Mouse (Mus musculus): ENCODE measurements around the gene Lyz1. TPM values are rescaled to one million over a fixed set of nuclear protein-coding genes. Genes with fewer than 3 reads are reported as not detected.
"Not testable (repeated sequence)": the region's sequence is repeated elsewhere in the genome, so short reads cannot be mapped to it uniquely, and the experiment has no call there.

The Lyz1 gene
- polyA plus RNA-seq, 1 experiment from 2014 or later = 2.3 TPM

GRCm38 (mm10) chr10:117284578-117285520 lies 7.8 kb downstream of the Lyz1 start:
- H3K27ac ChIP-seq = 0 out of 2 replicates have a peak overlapping the region, but pooled peaks have one; percentile 52
- no peaks in the 10 kb centered on the region for H3K9me3 ChIP-seq
- peaks cover 18% of the 10 kb centered on the region; the same call in 1 of the 2 replicates for H3K27me3 ChIP-seq (ENCODE audit: insufficient read depth, poor library complexity, severe bottlenecking)
- H3K36me3 ChIP-seq = no peaks in the 10 kb centered on the region
- peaks cover 21% of the 10 kb centered on the region for H3K4me1 ChIP-seq
- WGBS = 53% methylated on average over 10 of the region's 10 CpGs
- no peak for DNase-seq (ENCODE audit: low spot score)
- H3K4me3 ChIP-seq = no peak overlapping the region

GRCm38 (mm10) chr10:117283871-117284577 lies 8.6 kb downstream of the Lyz1 start:
- Histone ChIP-seq H3K9me3 (no peaks in the 10 kb centered on the region), H3K36me3 (no peaks in the 10 kb centered on the region), H3K27me3 (ENCODE audit: insufficient read depth, poor library complexity, severe bottlenecking) (peaks cover 18% of the 10 kb centered on the region; the same call in 1 of the 2 replicates), H3K27ac (no peak overlapping the region), H3K4me1 (peaks cover 21% of the 10 kb centered on the region), H3K4me3 (no peak overlapping the region)
- WGBS = 81% methylated on average over 7 of the region's 7 CpGs
- no peak for DNase-seq (ENCODE audit: low spot score)

DNA sequence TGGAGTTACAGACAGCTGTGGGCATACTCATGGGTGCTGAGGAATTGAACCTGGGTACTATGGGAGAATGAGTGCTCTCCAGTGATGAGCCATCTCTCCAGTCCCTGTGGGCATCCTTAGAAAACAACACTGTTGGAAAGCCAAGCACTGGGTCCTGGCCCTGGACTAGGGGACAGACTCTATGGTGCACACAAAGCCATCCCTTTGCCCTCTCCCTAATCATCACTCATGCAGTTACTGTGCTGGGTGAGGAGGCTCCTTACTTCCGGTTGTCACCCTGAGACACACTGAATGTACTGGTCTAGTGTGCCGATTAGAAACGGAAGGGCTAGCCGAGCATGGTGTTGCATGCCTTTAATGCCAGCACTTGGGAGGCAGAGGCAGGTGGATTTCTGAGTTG lies 9.5 kb downstream of the Lyz1 start:
- WGBS = 83% methylated on average over 4 of the region's 4 CpGs
- not testable (repeated sequence) for H3K9me3 ChIP-seq; H3K36me3 ChIP-seq; H3K27ac ChIP-seq; DNase-seq (ENCODE audit: low spot score); H3K4me3 ChIP-seq
- Histone ChIP-seq H3K27me3 (ENCODE audit: insufficient read depth, poor library complexity, severe bottlenecking) (peaks cover 18% of the 10 kb centered on the region; the same call in 1 of the 2 replicates), H3K4me1 (peaks cover 15% of the 10 kb centered on the region)

DNA sequence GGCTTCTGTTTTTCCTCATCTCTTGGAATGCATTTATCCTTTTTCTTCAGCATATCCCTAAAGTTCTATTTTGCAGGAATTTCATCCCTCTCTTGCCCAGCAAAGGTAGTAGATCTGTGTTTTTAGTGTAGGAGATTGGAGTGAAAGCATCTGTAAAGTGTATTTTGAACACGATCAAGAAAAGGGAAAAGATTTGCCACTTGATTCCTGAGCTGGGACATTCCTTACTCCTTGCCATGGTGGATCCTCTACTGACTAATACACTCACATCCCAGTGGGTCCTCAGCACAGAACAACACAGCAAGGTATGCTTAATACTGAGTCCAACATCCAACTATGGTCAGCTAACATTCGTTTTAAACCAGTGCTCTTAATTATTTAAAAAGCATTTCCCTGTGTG lies 10.1 kb downstream of the Lyz1 start:
- no peak overlapping the region for H3K27ac ChIP-seq
- no peak for DNase-seq (ENCODE audit: low spot score)
- 75% methylated on average over 2 of the region's 2 CpGs for WGBS
- peaks cover 18% of the 10 kb centered on the region; the same call in 1 of the 2 replicates for H3K27me3 ChIP-seq (ENCODE audit: insufficient read depth, poor library complexity, severe bottlenecking)
- H3K4me1 ChIP-seq = peaks cover 14% of the 10 kb centered on the region
- H3K4me3 ChIP-seq = no peak overlapping the region
- H3K36me3 ChIP-seq = no peaks in the 10 kb centered on the region
- H3K9me3 ChIP-seq = no peaks in the 10 kb centered on the region

DNA sequence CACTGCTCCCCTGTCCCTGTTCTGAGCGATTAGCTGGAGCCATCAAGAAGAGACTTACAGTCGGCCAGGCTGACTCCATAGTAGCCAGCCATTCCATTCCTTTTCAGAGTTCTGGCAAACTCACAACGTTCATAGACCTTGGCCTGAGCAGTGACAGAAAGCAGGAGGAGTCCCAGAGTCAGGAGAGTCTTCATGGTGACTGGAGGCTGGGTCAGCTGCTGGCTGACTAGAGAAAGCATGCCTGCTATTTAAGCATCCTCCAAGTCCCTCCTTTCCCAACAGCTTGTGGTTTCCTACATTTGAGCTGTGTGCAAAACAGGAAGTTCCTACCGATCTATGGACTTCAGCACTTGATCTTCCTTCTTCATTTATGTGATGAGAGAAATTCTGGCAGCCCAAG lies 10.6 kb downstream of the Lyz1 start, which contains the start of gene Lyz2:
Gene Lyz2, minus strand, starts transcription at position 273 of the 400 bp plus-strand sequence.
- H3K27ac ChIP-seq = no peak within 1 kb of the TSS; the same call in 1 of the 2 replicates
- H3K9me3 ChIP-seq = no peaks in the 10 kb centered on the region
- no peaks in the 10 kb centered on the region for H3K36me3 ChIP-seq
- DNase-seq (ENCODE audit: low spot score) = no peak
- peaks cover 14% of the 10 kb centered on the region for H3K4me1 ChIP-seq
- peaks cover 18% of the 10 kb centered on the region; the same call in 1 of the 2 replicates for H3K27me3 ChIP-seq (ENCODE audit: insufficient read depth, poor library complexity, severe bottlenecking)
- WGBS = 43% methylated on average over 4 of the region's 4 CpGs
- H3K4me3 ChIP-seq = no peak within 1 kb of the TSS

DNA sequence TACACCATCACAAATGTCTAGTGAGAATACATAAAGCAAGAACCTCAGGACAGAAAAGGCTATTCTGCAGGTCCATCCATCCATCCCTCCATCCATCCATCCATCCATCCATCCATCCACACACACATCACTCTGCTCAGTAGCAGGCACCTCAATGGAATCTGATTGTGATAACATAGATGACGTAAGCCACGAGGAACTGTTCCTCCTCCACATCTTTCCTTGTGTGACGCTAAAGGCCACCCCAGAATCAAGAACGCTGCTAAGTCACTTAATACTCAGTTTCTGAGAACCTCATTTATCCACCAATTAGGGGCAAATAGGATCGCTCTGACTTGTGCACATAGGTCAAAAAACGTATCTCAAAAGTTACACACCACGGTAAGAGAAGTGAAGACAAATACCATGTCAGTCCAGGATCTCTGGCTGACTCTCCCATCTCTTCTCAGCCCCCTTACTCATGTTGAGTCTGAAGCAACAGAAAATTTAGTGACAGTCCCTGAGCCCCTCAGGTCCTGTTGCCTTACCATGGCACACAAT lies 11.2 kb downstream of the Lyz1 start:
- 72% methylated on average over 7 of the region's 7 CpGs for WGBS
- Histone ChIP-seq H3K4me1 (peaks cover 14% of the 10 kb centered on the region), H3K27ac (no peak overlapping the region; the same call in 1 of the 2 replicates), H3K27me3 (ENCODE audit: insufficient read depth, poor library complexity, severe bottlenecking) (peaks cover 18% of the 10 kb centered on the region; the same call in 1 of the 2 replicates), H3K36me3 (no peaks in the 10 kb centered on the region), H3K4me3 (no peak overlapping the region), H3K9me3 (no peaks in the 10 kb centered on the region)
- DNase-seq (ENCODE audit: low spot score) = no peak

DNA sequence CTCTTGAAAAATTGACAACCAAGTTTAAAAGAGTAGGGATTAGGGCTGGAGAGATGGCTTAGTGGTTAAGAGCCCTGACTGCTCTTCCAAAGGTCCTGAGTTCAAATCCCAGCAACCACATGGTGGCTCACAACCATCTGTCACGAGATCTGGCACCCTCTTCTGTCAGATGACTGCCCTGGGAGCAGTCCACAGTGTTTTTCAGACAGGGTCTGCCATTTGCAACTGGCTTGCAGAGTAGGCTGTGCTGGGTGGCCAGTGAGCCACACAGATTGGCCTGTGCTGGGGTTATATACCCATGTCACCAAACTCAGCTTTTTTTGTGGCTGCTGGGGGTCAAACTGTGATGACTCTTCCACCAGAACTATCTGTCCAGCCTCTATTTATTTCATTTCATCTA lies 12.7 kb downstream of the Lyz1 start:
- H3K4me3 ChIP-seq = no peak overlapping the region
- peaks cover 13% of the 10 kb centered on the region for H3K4me1 ChIP-seq
- H3K27ac ChIP-seq = 0 out of 2 replicates have a peak overlapping the region, but pooled peaks have one; percentile 19
- no peaks in the 10 kb centered on the region for H3K36me3 ChIP-seq
- DNase-seq (ENCODE audit: low spot score) = no peak
- 61% methylated on average over 1 of the region's 1 CpGs for WGBS
- no peaks in the 10 kb centered on the region for H3K9me3 ChIP-seq
- peaks cover 18% of the 10 kb centered on the region; the same call in 1 of the 2 replicates for H3K27me3 ChIP-seq (ENCODE audit: insufficient read depth, poor library complexity, severe bottlenecking)

GRCm38 (mm10) chr10:117278510-117278909 lies 14.2 kb downstream of the Lyz1 start:
- H3K4me1 ChIP-seq = peaks cover 13% of the 10 kb centered on the region
- not testable (repeated sequence) for H3K4me3 ChIP-seq; H3K9me3 ChIP-seq; H3K36me3 ChIP-seq; DNase-seq (ENCODE audit: low spot score)
- WGBS = 23% methylated on average over 2 of the region's 2 CpGs
- H3K27ac ChIP-seq = 0 out of 2 replicates have a peak overlapping the region, but pooled peaks have one; percentile 38
- H3K27me3 ChIP-seq (ENCODE audit: insufficient read depth, poor library complexity, severe bottlenecking) = peaks cover 25% of the 10 kb centered on the region; the same call in 1 of the 2 replicates

GRCm38 (mm10) chr10:117277779-117278178 lies 14.9 kb downstream of the Lyz1 start:
- not testable (repeated sequence) for H3K27ac ChIP-seq; H3K9me3 ChIP-seq; H3K4me3 ChIP-seq; H3K36me3 ChIP-seq; DNase-seq (ENCODE audit: low spot score)
- H3K27me3 ChIP-seq (ENCODE audit: insufficient read depth, poor library complexity, severe bottlenecking) = peaks cover 27% of the 10 kb centered on the region; the same call in 1 of the 2 replicates
- 80% methylated on average over 9 of the region's 9 CpGs for WGBS
- peaks cover 15% of the 10 kb centered on the region for H3K4me1 ChIP-seq

DNA sequence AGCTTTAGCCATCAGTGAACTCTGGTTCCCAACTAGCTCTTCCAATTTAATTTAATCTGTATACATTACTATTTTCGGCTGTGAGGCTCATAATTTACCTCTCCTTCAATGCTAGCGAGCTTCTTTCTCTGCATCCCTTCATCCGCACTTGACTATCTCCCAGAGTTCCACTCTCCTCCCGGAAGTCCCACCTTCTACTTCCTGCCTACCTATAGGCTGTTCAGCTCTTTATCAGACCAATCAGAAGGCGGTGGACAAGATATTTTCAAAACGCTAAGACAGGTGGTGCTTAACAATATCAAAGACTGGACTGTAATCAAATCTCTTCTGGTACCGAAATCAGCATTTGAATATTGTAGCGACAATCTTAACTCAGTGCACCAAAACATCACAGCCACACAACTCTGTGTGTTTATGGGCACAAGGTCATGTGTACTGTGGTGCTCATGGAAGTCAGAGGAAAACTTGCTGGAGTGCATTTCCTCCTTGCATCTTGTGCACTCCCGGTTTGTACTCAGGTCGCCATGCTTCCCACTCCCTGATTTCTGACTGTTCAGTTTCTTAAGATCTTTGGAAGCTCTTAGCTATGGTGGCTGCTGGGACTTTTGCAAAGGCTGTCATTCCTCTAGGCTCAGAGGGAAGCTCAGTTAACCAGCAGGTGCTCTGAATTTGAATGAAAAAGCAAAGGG lies 16.8 kb downstream of the Lyz1 start:
- no peaks in the 10 kb centered on the region for H3K9me3 ChIP-seq
- whole genome bisulfite sequencing = 75% methylated on average over 10 of the region's 10 CpGs
- DNase-seq (ENCODE audit: low spot score) = no peak

GRCm38 (mm10) chr10:117274645-117275044 lies 18.0 kb downstream of the Lyz1 start:
- H3K4me3 ChIP-seq; DNase-seq (ENCODE audit: low spot score); H3K9me3 ChIP-seq; H3K27ac ChIP-seq; H3K27me3 ChIP-seq (ENCODE audit: insufficient read depth, poor library complexity, severe bottlenecking); H3K36me3 ChIP-seq: not testable (repeated sequence)
- WGBS = 80% methylated on average over 4 of the region's 7 CpGs
- H3K4me1 ChIP-seq = peaks cover 10% of the 10 kb centered on the region

More for the DNA sequence above, 16.8 kb downstream of the Lyz1 start:
- Histone ChIP-seq H3K4me3 (no peak overlapping the region), H3K27ac (no peak overlapping the region), H3K27me3 (ENCODE audit: insufficient read depth, poor library complexity, severe bottlenecking) (peaks cover 15% of the 10 kb centered on the region; the same call in 1 of the 2 replicates), H3K4me1 (peaks cover 10% of the 10 kb centered on the region), H3K36me3 (no peaks in the 10 kb centered on the region)

DNA sequence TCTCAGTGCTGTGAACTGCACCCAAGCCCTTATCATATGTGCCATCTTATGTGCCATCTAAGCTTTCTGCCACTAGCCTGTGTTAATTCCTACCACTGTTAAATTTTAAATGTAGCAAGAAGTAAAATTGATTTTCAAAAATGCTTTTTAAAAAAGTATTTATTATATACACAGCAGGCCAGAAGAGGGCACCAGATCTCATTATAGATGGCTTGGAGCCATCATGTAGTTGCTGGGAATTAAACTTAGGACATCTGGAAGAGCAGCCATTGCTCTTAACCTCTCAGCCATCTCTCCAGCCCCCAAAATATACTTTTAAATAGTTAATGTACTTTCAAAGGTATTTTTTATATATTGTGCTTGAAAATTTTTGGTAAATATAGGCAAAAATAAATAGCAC lies 20.6 kb downstream of the Lyz1 start:
- H3K9me3 ChIP-seq = no peaks in the 10 kb centered on the region
- no peak for DNase-seq (ENCODE audit: low spot score)
- H3K36me3 ChIP-seq = no peaks in the 10 kb centered on the region
- 0 out of 2 replicates have a peak, but pooled peaks cover 9% of the 10 kb centered on the region for H3K27me3 ChIP-seq (ENCODE audit: insufficient read depth, poor library complexity, severe bottlenecking)
- no peak overlapping the region for H3K27ac ChIP-seq
- H3K4me3 ChIP-seq = no peak overlapping the region
- peaks cover 10% of the 10 kb centered on the region for H3K4me1 ChIP-seq

All from heart, embryonic 10.5 days (tissue).